Mouse (Mus musculus) cerebellum, adult 18-20 months (tissue): ENCODE results near the gene Lca5.

Experiments
- DNase-seq, 2 experiments: peaks; one replicate each; pipeline ENCODE4 v3.0.0; 2021

The Lca5 gene

DNA sequence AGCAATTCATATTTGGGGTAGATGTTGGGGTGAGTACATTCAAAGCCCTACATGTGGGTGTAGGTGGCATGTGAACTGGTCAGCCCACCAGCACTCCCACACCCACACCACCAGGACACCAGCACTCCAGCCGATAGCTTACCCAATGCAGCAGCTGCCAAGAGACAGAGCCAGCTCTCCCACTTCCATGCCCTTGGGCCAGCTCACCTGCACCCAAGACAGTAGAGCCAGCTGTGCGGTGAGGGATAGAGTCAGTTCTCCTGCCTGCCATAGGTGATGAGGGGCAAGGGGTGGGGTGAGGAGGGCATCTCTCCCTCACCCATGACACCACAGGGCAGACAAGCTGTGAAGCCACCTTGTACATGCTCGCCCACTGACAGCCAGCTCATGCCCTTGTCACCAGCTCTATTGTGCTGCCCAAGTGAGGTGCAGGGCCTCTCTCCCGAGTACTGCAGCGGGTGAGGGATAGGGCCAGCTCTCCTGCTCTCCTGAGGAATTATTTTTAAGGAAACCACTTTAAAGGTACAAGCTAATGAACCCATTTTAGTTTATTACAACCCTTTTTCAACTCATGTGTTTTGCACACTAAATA is 54.6 kb downstream of the Lca5 start:
- DNase-seq, result no peak

- DNase-seq, result no peak
Observed at GRCm38 (mm10) chr9:83385301-83385700, 55.6 kb downstream of the Lca5 start.

DNA sequence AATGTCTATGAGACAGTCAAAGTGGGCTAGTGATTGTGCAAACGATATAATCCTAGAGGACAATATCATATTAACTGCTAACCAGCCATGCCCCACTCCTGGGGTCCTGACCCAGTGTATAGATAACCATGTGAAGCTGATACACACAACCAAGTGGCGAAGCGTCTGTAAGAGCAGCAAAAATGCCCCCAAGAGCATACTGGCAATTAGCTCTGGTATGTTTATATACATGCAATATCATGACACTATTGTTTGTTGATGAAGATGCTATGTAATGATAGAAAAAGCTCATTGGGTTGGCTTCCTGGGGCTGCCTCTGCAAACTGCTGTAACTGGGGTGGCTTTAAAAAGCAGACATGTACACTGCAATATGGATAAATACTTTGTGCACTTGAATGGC is 57.7 kb downstream of the Lca5 start:
- no peak for DNase-seq

- DNase-seq, result no peak
Observed at GRCm38 (mm10) chr9:83382775-83383174, 58.2 kb downstream of the Lca5 start.

GRCm38 (mm10) chr9:83381317-83381716 is 59.6 kb downstream of the Lca5 start:
- DNase-seq, result no peak

DNA sequence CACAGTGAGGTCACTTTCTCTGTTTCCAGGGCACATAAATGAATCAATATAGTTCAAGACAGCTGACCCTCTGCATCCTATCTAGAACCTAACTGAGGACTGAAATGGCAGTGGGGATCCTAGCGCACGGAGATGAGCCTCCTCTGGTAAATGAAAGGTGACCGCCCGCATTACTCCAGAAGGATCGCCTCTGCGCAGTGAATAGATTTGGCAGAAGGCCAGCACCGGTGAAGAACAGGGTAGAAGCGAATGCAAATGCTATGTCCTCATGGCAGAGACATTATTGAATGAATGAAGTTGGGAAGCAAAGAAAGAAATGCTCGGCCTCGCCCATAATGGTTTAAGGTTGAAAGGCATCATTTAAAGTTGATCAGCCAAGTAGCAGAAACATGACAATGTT is 61.3 kb downstream of the Lca5 start:
- no peak for DNase-seq

DNA sequence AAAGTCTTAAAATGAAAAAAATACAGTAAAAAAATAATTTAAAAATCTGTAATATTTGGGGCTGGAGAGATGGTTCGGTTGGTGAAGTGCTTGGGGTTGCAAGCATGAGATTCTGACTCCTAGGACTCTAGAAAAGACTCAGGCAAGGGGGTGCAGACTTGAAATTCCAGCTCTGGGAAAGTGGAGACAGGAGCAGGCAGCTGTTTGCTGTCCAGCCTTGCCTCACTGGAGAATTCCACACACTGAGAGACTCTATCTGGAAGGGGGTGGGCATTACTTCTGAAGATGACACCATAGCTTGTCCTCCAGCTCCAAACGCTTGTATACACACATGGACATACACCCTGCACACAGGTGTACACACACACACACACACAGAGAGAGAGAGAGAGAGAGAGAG is 63.8 kb downstream of the Lca5 start:
- no peak for DNase-seq

GRCm38 (mm10) chr9:83375522-83376176 is 65.3 kb downstream of the Lca5 start:
- DNase-seq, result no peak

GRCm38 (mm10) chr9:83370907-83371306 is 70.0 kb downstream of the Lca5 start:
- no peak for DNase-seq

GRCm38 (mm10) chr9:83368234-83368633 is 72.7 kb downstream of the Lca5 start:
- DNase-seq, result peak; percentile 14 to 24

- DNase-seq, result no peak
Observed at GRCm38 (mm10) chr9:83355802-83356201, 85.1 kb downstream of the Lca5 start.

- no peak for DNase-seq
Observed at GRCm38 (mm10) chr9:83353316-83353715, 87.6 kb downstream of the Lca5 start.

- no peak for DNase-seq
Observed at GRCm38 (mm10) chr9:83351171-83351570, 89.8 kb downstream of the Lca5 start.

GRCm38 (mm10) chr9:83350613-83351012 is 90.3 kb downstream of the Lca5 start:
- DNase-seq, result peak in 1 of 2 experiments; percentile 14

- no peak for DNase-seq
Observed at GRCm38 (mm10) chr9:83349905-83350304, 91.0 kb downstream of the Lca5 start.

DNA sequence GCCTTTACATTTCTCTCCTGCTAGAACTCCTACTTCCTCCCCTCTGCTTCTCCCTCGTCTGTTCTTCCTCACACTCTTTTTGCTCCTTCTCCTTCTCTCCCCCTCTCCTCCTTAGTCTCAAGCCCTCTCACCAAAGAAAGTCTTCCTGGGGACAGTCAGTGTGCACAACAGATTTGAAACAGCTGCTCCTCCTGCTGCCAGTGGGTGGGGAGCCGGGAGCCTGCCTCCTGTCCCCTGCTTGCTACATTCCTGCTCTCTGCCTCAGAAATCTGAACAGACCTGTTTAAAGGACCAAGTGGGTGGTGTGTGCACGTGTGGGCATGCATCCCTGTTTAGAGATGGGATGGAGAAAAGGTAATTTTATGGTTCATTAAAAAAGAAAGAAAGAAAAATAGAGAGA is 91.4 kb downstream of the Lca5 start:
- DNase-seq, result no peak

DNA sequence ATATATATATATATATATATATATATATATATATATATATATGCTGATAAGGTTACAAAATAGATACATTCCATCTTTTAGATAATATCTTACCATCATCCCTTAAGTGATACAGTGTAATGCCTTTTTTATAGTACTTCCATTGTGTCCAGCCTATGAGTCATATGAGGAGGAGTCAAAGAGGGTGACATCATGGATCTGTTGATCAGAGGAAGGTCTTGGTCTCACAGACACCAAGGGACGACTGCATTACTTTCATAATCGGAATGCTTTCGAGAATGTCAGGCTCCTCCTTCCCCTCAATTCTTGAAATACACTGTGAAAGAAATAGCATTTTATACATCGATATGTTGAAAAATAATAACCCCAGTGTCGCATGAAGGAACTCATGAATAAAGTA is 93.4 kb downstream of the Lca5 start:
- DNase-seq, result no peak

DNA sequence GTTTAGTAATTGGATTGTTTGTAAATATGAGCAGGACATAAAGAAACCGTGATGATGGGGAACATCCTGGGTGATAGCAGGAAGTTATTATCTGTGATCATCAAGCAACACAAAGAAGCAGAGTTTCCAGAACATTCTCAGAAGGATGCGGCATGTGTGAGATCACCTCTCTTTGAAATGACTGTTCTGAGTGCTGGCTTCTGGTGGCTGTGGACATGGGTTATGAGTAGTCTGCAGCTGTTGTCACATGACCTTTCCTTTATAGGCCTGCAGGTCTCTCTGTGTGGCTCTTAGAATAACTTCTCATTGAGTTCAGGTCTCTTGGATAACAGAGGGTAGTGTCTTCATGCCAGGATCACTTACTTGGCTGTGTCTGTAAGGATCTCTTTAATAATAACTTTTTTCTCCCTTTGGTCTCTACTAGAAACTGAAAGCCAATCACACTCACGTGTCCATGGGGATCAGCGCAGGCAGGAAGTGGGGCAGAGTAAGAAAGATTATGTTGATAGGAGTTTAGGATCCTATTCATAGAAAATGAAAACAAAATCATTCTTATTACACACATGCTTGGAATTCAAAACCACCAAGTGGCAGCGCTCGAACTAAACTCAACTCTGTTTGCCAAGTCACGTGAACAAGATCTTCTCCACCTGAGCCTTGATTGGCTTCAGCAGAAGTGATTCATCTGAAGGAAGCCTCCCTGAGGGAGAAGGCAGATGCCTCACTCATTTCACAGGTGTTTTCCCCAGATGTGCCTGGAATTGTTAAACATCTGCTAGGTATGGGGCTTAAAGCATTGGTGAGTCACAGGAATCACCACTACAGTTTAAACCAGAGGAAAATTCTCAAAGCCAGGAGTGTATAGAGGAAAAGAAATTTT is 98.2 kb downstream of the Lca5 start:
- DNase-seq, result no peak
